Mouse (Mus musculus): Measurements from ENCODE around the gene Stxbp4. TPM values are rescaled to one million over a fixed set of nuclear protein-coding genes. Genes with fewer than 3 reads are reported as not detected.

The Stxbp4 gene
- total and polyA plus RNA-seq, 3 experiments = 3.7 to 5.6 (median 4.6) TPM

DNA sequence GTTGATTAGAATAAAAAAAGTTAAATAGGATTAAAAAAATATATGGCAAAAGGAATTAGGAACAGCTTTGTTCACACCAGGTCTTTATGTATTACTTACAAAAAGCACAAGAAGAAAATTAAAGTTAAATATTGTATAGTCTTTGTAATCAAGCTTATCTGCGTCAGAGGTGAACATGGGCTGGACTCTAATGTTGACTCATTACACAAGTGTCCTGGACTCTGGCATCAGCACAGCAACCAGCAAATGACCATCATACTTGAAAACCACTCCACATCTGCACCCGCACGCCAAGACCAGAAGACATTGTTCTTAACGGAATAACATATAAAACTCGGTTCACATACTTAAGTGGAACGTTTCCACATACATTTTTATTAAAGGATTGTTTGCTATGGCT lies 29.4 kb upstream of the Stxbp4 start:
- DNase-seq (ENCODE audit: extremely low read depth) = no peak
- H3K9me3 ChIP-seq (replicated peaks; ENCODE audit: low read length) = no peaks in the 10 kb centered on the region
- H3K4me1 ChIP-seq (ENCODE audit: control insufficient read depth in 1 of 2, insufficient read depth in 2 of 2) = no peaks in the 10 kb centered on the region
- TF ChIP-seq HCFC1 (IDR thresholded peaks at IDR 0.05; ENCODE audit: low read depth, low read length) (no peak), PAX5 (IDR thresholded peaks at IDR 0.05; ENCODE audit: low read length) (no peak), SMC3 (IDR thresholded peaks at IDR 0.05; ENCODE audit: low read depth, low read length) (no peak), CTCF (conservative IDR thresholded peaks at IDR 0.05 in 1 of 2, IDR thresholded peaks at IDR 0.05 in 1 of 2; ENCODE audit: low read depth in 2 of 2, low read length in 2 of 2) (no peak), CHD1 (IDR thresholded peaks at IDR 0.05; ENCODE audit: low read depth, low read length) (no peak), EP300 (IDR thresholded peaks at IDR 0.05; ENCODE audit: low read length) (no peak), NRF1 (IDR thresholded peaks at IDR 0.05; ENCODE audit: low read depth, low read length) (no peak)
- H3K4me3 ChIP-seq (replicated peaks in 1 of 3; ENCODE audit: low read depth in 2 of 3, low read length in 2 of 3, poor library complexity in 1 of 3) = no peak overlapping the region
- in situ Hi-C loops (cut with MboI; ENCODE audit: low pct_ligation_motif_present, low pct_unique_long_range_greater_than_20kb, low sequenced_read_pairs) (no loop called here), dilution Hi-C loops (cut with MboI; ENCODE audit: extremely low pct_ligation_motif_present, extremely low pct_unique_long_range_greater_than_20kb, low sequenced_read_pairs) (no loop called here)
- no peak overlapping the region for H3K9ac ChIP-seq (ENCODE audit: insufficient read depth, low read depth)
- H3K79me2 ChIP-seq (replicated peaks; ENCODE audit: control insufficient read depth, extremely low read depth, insufficient read depth, poor library complexity, severe bottlenecking) = no peaks in the 10 kb centered on the region
- H3K4me2 ChIP-seq (ENCODE audit: insufficient read depth, low read depth, poor library complexity, severe bottlenecking) = no peak overlapping the region
- H3K27ac ChIP-seq (ENCODE audit: insufficient read depth, low read depth) = no peak overlapping the region
- no peaks in the 10 kb centered on the region for H3K27me3 ChIP-seq (replicated peaks)
- H3K36me3 ChIP-seq (replicated peaks in 1 of 2; ENCODE audit: control insufficient read depth in 1 of 2, insufficient read depth in 1 of 2, low read length in 1 of 2) = no peaks in the 10 kb centered on the region

- dilution Hi-C loops (cut with MboI; ENCODE audit: extremely low pct_ligation_motif_present, extremely low pct_unique_long_range_greater_than_20kb, low sequenced_read_pairs) (no loop called here), in situ Hi-C loops (cut with MboI; ENCODE audit: low pct_ligation_motif_present, low pct_unique_long_range_greater_than_20kb, low sequenced_read_pairs) (no loop called here)
- no peak for DNase-seq (ENCODE audit: extremely low read depth)
- Histone ChIP-seq H3K9me3 (replicated peaks; ENCODE audit: low read length) (no peaks in the 10 kb centered on the region), H3K27ac (ENCODE audit: insufficient read depth, low read depth) (no peak overlapping the region), H3K4me2 (ENCODE audit: insufficient read depth, low read depth, poor library complexity, severe bottlenecking) (no peak overlapping the region), H3K4me1 (ENCODE audit: control insufficient read depth in 1 of 2, insufficient read depth in 2 of 2) (no peaks in the 10 kb centered on the region), H3K9ac (ENCODE audit: insufficient read depth, low read depth) (no peak overlapping the region), H3K4me3 (replicated peaks in 1 of 3; ENCODE audit: low read depth in 2 of 3, low read length in 2 of 3, poor library complexity in 1 of 3) (no peak overlapping the region), H3K27me3 (replicated peaks) (no peaks in the 10 kb centered on the region), H3K79me2 (replicated peaks; ENCODE audit: control insufficient read depth, extremely low read depth, insufficient read depth, poor library complexity, severe bottlenecking) (no peaks in the 10 kb centered on the region), H3K36me3 (replicated peaks in 1 of 2; ENCODE audit: control insufficient read depth in 1 of 2, insufficient read depth in 1 of 2, low read length in 1 of 2) (no peaks in the 10 kb centered on the region)
- no peak for TF ChIP-seq POLR2A (IDR thresholded peaks at IDR 0.05; ENCODE audit: low read depth, low read length)
- TF ChIP-seq ELF1 (IDR thresholded peaks at IDR 0.05; ENCODE audit: low read depth, low read length) = no peak
- no peak for TF ChIP-seq MYC (IDR thresholded peaks at IDR 0.05; ENCODE audit: low read depth, low read length)
- TF ChIP-seq EP300 (IDR thresholded peaks at IDR 0.05; ENCODE audit: low read length) = no peak
- TF ChIP-seq MXI1 (IDR thresholded peaks at IDR 0.05; ENCODE audit: low read depth, low read length) = no peak
- TF ChIP-seq PAX5 (IDR thresholded peaks at IDR 0.05; ENCODE audit: low read length) = no peak
- TF ChIP-seq SMC3 (IDR thresholded peaks at IDR 0.05; ENCODE audit: low read depth, low read length) = no peak
Measured at GRCm38 (mm10) chr11:90666916-90667315, 29.0 kb upstream of the Stxbp4 start.

GRCm38 (mm10) chr11:90666144-90666757 lies 28.4 kb upstream of the Stxbp4 start:
- Histone ChIP-seq H3K4me1 (ENCODE audit: control insufficient read depth in 1 of 2, insufficient read depth in 2 of 2) (no peaks in the 10 kb centered on the region), H3K27ac (ENCODE audit: insufficient read depth, low read depth) (no peak overlapping the region), H3K79me2 (replicated peaks; ENCODE audit: control insufficient read depth, extremely low read depth, insufficient read depth, poor library complexity, severe bottlenecking) (no peaks in the 10 kb centered on the region), H3K9me3 (replicated peaks; ENCODE audit: low read length) (no peaks in the 10 kb centered on the region), H3K36me3 (replicated peaks in 1 of 2; ENCODE audit: control insufficient read depth in 1 of 2, insufficient read depth in 1 of 2, low read length in 1 of 2) (no peaks in the 10 kb centered on the region), H3K4me3 (replicated peaks in 1 of 3; ENCODE audit: low read depth in 2 of 3, low read length in 2 of 3, poor library complexity in 1 of 3) (no peak overlapping the region), H3K27me3 (replicated peaks) (no peaks in the 10 kb centered on the region), H3K4me2 (ENCODE audit: insufficient read depth, low read depth, poor library complexity, severe bottlenecking) (no peak overlapping the region), H3K9ac (ENCODE audit: insufficient read depth, low read depth) (no peak overlapping the region)
- TF ChIP-seq ZMIZ1 (IDR thresholded peaks at IDR 0.05; ENCODE audit: low read depth, low read length) (no peak), POLR2AphosphoS2 (IDR thresholded peaks at IDR 0.05; ENCODE audit: low read depth, low read length) (no peak), BHLHE40 (IDR thresholded peaks at IDR 0.05; ENCODE audit: low read depth, low read length) (no peak), POLR2A (IDR thresholded peaks at IDR 0.05; ENCODE audit: low read depth, low read length) (no peak), ELF1 (IDR thresholded peaks at IDR 0.05; ENCODE audit: low read depth, low read length) (no peak), TCF12 (IDR thresholded peaks at IDR 0.05; ENCODE audit: low read depth, low read length) (no peak), ZC3H11A (IDR thresholded peaks at IDR 0.05; ENCODE audit: low read depth, low read length) (no peak), CHD2 (IDR thresholded peaks at IDR 0.05; ENCODE audit: low read length) (no peak), MAX (IDR thresholded peaks at IDR 0.05; ENCODE audit: low read length) (no peak), SIN3A (IDR thresholded peaks at IDR 0.05; ENCODE audit: low read length) (no peak), RAD21 (IDR thresholded peaks at IDR 0.05; ENCODE audit: low read depth, low read length) (no peak), TBP (conservative IDR thresholded peaks at IDR 0.05; ENCODE audit: low read depth, low read length) (no peak), NRF1 (IDR thresholded peaks at IDR 0.05; ENCODE audit: low read depth, low read length) (no peak), JUND (conservative IDR thresholded peaks at IDR 0.05; ENCODE audit: low read depth, low read length) (no peak), CHD1 (IDR thresholded peaks at IDR 0.05; ENCODE audit: low read depth, low read length) (no peak), IRF4 (IDR thresholded peaks at IDR 0.05; ENCODE audit: low read depth, low read length) (no peak), MAZ (IDR thresholded peaks at IDR 0.05; ENCODE audit: low read depth, low read length) (no peak), KAT2A (IDR thresholded peaks at IDR 0.05; ENCODE audit: insufficient replicate concordance, low read length) (no peak)
- in situ Hi-C loops (cut with MboI; ENCODE audit: low pct_ligation_motif_present, low pct_unique_long_range_greater_than_20kb, low sequenced_read_pairs) (no loop called here), dilution Hi-C loops (cut with MboI; ENCODE audit: extremely low pct_ligation_motif_present, extremely low pct_unique_long_range_greater_than_20kb, low sequenced_read_pairs) (no loop called here)
- DNase-seq (ENCODE audit: extremely low read depth) = no peak

Measured in CH12.LX (cell line).